Mouse (Mus musculus) liver, embryonic 14.5 days (tissue): ENCODE results near the gene 4930558K02Rik.

Source experiments
- CTCF ChIP-seq: IDR thresholded peaks from 2 replicates; pipeline ENCODE4 v1.5.1; 2016; ENCODE audit warnings: antibody characterized with exemption, low read depth, control low read depth
- EP300 ChIP-seq: IDR thresholded peaks from 2 replicates; pipeline ENCODE4 v1.6.1; 2016; ENCODE audit warnings: antibody characterized with exemption, low read depth

- TF ChIP-seq CTCF (no peak), EP300 (no peak)
These were observed 60.6 kb downstream of the 4930558K02Rik start for GRCm38 (mm10) chr1:161918682-161919372.
